Mouse (Mus musculus) bone marrow, adult 2 months (tissue): ENCODE data around the gene Isl1. TPM values are rescaled to one million over a fixed set of nuclear protein-coding genes. Genes with fewer than 3 reads are reported as not detected.

Source experiments
- H3K27ac ChIP-seq: fragments of 200-500 bp; 2 replicates; pipeline ENCODE4 v1.5.1; 2012; ENCODE audit warnings: low read depth, mild to moderate bottlenecking, control low read depth, inconsistent platforms, low read length; ENCODE audit not compliant: control insufficient read depth, poor library complexity, insufficient read depth
- H3K4me1 ChIP-seq: fragments of 200-500 bp; 2 replicates; pipeline ENCODE4 v1.6.1; 2011; ENCODE audit warnings: low read length; ENCODE audit not compliant: control insufficient read depth, insufficient read depth
- H3K4me3 ChIP-seq: fragments of 200-500 bp; replicated peaks from 2 replicates; pipeline ENCODE3; 2011; ENCODE audit warnings: mild to moderate bottlenecking, low read depth, low read length, control low read depth; ENCODE audit not compliant: control insufficient read depth
- CTCF ChIP-seq: fragments of 200-500 bp; IDR thresholded peaks from 2 replicates; pipeline ENCODE4 v1.5.1; 2011; ENCODE audit warnings: low read length, control low read depth; ENCODE audit not compliant: control insufficient read depth, insufficient read depth
- POLR2A ChIP-seq: fragments of 200-500 bp; IDR thresholded peaks from 2 replicates; pipeline ENCODE4 v1.6.1; 2011; ENCODE audit warnings: low read depth, mild to moderate bottlenecking, control low read depth, low read length, borderline replicate concordance; ENCODE audit not compliant: control insufficient read depth
- WGBS: fragments of 180-500 bp; shearing (Covaris S2); methylation state at CpG from one replicate; pipeline ENCODE4 v1.1.7; 2018; 5-methylcytosine and 5-hydroxymethylcytosine counted together
- polyA plus RNA-seq: library from polyadenylated mRNA; stranded (reverse); fragments of >200 nt; gene quantifications from 2 replicates; pipeline ENCODE4 v1.2.4, GENCODE M21; 2011; ENCODE audit warnings: low replicate concordance; ENCODE audit not compliant: missing spikeins, insufficient read depth, insufficient read length

The Isl1 gene
- polyA plus RNA-seq, 1 experiment, result not detected

DNA sequence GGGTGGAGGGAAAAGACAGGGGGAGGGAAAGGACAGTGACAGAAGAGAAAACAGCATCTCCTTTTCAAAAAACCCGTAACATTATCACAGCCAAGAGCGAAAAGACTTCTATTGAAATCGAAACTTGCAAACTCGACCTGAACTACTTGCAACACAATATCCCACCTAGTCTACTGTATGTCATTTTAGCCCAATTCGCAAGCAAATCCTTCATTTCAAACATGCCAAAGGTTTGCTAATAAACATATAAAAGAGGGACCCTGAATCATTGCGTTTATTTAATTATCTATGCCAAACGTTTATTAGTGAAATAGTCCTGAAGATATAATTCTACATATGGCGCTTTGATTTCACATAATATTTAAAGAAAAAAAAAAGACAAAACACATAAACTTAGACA lies 11.5 kb downstream of the Isl1 start:
- Histone ChIP-seq H3K4me3 (no peak overlapping the region), H3K4me1 (no peaks in the 10 kb centered on the region), H3K27ac (no peak overlapping the region)
- TF ChIP-seq CTCF (no peak), POLR2A (no peak)
- 12% methylated on average over 8 of the region's 8 CpGs for WGBS

DNA sequence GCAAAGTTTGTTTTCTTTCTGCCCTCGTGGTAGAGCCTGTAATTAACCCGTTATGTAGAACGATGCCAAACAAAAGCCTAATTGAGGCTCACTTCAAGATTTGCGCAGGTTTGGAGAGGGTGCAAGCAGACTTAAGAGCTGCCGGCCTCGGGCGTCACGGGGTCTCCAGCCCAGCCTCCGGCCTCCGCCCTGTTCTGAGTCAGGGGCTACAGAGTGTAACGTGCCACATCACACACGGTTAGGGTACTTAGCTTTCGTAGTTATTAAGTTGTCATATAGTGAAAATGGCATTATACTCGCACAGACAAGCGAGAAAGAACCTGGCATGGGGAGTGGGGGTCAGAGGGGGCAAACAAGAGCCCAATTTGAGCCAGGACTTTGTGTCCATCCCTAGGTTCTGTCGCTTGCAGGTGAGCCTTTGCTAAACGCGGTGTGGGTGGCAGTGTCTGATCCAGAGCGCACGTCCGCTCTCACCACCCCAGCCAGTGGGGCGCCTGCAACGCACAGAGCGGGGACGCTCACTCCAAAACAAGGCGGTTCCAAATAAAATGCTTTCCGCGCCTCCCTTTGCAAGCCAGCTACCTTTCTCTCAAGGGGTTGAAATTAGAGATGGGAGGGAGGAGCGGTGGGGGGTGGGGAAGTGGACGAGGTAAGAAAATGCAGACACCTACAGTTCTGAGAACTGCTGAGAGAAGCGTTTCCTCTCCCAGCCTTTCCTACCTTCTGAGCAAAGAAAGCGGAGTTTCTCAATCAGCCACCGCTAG lies 12.3 kb downstream of the Isl1 start:
- H3K4me1 ChIP-seq, result no peaks in the 10 kb centered on the region
- H3K4me3 ChIP-seq, result no peak overlapping the region
- H3K27ac ChIP-seq, result no peak overlapping the region
- TF ChIP-seq POLR2A (no peak), CTCF (no peak)
- WGBS, result 3% methylated on average over 33 of the region's 33 CpGs

DNA sequence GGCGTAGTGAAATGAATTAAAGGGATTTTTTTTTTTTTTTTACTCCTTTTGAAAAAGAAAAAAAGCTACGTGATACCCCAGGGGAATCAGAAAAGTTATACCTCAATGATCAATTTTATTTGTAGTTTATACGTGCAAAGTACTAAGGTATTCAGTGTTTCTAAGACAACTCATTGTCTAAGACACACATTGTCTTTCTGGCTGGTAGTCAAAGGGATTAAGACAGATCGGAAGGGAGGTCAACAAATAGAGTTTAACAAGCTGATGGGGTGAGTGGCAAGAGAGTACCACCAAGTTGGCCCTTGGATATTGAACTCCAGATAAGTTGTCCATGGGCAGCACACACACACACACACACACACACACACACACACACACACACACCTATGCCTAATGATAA lies 14.1 kb downstream of the Isl1 start:
- H3K27ac ChIP-seq, result no peak overlapping the region
- TF ChIP-seq POLR2A, result no peak
- TF ChIP-seq CTCF, result no peak
- no peak overlapping the region for H3K4me3 ChIP-seq
- no peaks in the 10 kb centered on the region for H3K4me1 ChIP-seq
- 56% methylated on average over 4 of the region's 4 CpGs for WGBS

DNA sequence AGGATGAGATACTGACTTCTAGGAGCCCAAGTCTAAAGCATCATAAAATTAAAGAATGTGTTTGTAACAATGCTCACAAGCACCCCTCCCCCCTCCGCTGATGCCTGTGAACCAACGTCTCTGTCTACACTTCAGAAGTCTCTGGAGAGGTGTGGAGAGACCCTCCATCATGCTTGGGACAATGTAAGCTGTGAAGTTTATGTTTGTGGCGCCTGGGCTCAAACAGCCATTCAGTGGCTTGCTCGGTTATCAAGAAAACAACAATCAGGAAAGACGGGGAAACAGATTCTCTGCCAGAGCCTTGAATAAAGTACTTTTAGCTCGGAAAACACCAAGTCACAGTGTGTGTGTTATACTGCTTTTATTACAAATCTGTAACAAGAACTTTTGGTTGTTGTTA lies 14.8 kb downstream of the Isl1 start:
- WGBS, result 39% methylated on average over 6 of the region's 6 CpGs
- TF ChIP-seq POLR2A (no peak), CTCF (no peak)
- Histone ChIP-seq H3K4me1 (no peaks in the 10 kb centered on the region), H3K27ac (no peak overlapping the region), H3K4me3 (no peak overlapping the region)

DNA sequence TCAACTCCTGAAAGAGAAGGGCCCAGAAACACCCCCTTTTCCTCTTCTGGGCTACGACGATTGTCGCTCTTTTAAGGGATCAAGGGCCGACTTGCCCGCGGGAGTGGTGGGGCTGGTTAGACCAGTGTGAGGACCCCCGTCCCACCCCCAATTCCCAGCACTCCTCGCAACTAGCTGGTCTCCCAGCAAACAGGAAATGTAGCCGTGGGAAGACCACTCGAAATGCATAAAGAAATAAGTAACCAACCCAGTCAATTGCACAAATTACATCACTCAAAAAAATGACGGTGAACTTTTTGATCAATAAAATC lies 15.4 kb downstream of the Isl1 start:
- no peaks in the 10 kb centered on the region for H3K4me1 ChIP-seq
- 3% methylated on average over 11 of the region's 11 CpGs for WGBS
- H3K27ac ChIP-seq, result no peak overlapping the region
- no peak overlapping the region for H3K4me3 ChIP-seq
- TF ChIP-seq CTCF (no peak), POLR2A (no peak)

DNA sequence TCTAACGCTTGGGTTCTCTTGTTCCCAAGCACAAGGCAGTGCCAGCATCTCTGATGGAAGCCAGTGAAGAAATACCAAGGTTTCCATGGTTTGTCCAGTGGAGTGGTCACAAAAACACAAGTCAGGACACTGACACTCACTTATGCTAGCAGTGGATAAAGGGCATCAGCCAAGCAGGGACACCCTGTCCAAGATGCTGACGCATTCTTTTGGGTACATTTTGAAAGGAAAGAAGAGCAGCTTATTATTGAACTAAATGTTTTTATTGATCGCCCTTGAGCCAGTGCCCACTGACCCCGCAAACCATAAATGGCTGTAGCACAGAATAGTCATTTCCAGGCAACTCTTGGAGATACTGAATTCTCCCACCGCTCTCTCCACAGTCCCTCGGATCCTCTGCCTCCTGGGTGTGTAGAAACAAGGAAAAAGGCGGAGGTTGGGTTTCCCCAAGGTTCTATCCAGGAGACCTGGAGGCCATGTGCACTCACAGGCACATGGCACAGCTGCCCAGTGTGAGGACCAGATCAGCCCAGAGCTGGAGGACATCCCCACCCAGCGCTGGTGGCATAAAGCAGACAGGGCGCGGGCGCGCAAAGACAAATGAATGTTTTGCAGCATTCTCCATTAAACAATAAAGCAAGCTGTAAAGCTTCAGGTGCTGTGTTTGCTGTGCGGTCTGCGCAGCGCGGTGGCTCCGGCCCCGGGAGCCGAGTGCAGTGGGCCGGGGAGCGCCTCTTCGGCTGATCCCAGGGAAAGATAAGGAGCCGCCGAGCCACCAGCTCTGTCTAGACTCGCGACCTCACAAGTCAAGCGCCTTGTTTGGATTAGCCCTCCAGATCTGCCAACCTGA lies 16.0 kb downstream of the Isl1 start:
- WGBS, result 16% methylated on average over 27 of the region's 27 CpGs

DNA sequence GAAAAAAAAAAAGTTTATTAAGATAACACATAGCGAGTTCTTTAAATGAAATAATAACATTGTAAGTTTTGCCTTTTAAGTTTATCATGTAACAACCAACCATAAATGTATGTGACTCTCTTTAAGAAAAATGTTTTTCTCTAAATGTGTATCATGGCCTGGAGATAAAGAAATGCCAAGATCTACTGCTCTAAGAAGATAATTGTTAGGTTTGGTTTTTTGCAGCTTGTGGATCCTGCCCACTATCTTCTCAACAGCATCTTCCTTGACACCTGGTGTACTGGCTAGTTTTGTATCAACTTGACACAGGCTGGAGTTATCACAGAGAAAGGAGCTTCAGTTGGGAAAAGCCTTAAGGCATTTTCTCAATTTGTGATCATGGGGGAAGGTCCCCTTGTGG lies 19.8 kb downstream of the Isl1 start:
- no peak for TF ChIP-seq CTCF
- no peak for TF ChIP-seq POLR2A
- H3K27ac ChIP-seq, result no peak overlapping the region
- 81% methylated on average over 1 of the region's 1 CpGs for WGBS

More for the DNA sequence above, 16.0 kb downstream of the Isl1 start:
- Histone ChIP-seq H3K4me1 (no peaks in the 10 kb centered on the region), H3K4me3 (no peak overlapping the region), H3K27ac (no peak overlapping the region)
- TF ChIP-seq CTCF (no peak), POLR2A (no peak)

DNA sequence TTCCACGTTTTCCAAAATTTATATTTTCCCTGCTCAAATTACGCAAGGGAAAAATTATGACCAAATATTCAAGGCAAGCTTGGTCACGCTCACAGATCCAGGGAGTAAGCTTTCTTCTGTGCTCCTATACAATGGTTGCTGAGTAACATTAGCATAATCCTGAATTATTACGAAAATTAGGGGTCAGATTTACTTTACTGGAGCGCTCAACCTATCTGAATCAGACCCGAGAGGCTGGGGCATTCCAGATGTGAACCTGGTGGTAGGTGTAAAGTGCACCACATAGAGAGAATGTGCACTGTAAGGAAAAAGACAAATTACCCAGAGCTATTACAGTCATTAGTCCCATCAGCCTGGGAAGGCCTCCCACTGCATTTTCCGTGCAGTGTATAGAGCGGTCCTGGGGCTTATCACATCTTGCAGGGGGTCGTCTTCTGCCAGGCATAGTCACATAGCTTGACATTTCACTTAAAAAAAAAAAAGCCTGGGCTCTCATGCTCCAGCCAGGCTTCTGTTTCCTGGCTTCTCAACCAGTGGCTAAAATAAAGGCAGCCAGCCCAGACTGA lies 30.2 kb downstream of the Isl1 start:
- no peak for TF ChIP-seq CTCF
- no peak for TF ChIP-seq POLR2A
- 76% methylated on average over 9 of the region's 9 CpGs for WGBS
- no peak overlapping the region for H3K27ac ChIP-seq
- no peaks in the 10 kb centered on the region for H3K4me1 ChIP-seq
- H3K4me3 ChIP-seq, result no peak overlapping the region

More for the DNA sequence above, 19.8 kb downstream of the Isl1 start:
- H3K4me1 ChIP-seq, result no peaks in the 10 kb centered on the region
- no peak overlapping the region for H3K4me3 ChIP-seq
